Mouse (Mus musculus) v-Abl transformed pro-B cells (cell line): ENCODE measurements at regions not wholly inside any gene's neighbourhood (a gene's known extent, or its start where the extent isn't known, plus 50 kb on each side); places are given as distances from the start of the nearest gene placed in this dataset.

Experiments used
- in situ Hi-C, 2 experiments: fragments of 400-800 bp; cut with MboI; formaldehyde crosslinking; loops; one replicate each; pipeline ENCODE4 v1.15.1; 2025; ENCODE audit not compliant: unreplicated experiment in 2 of 2

- in situ Hi-C loops, result no loop called here
Measured at GRCm38 (mm10) chr14:33841821-33842220, 81.6 kb upstream of the Gdf10 start.

GRCm38 (mm10) chr14:33853499-33853898, 69.9 kb upstream of the Gdf10 start:
- in situ Hi-C loops, result no loop called here

GRCm38 (mm10) chr14:33854181-33854580, 69.2 kb upstream of the Gdf10 start:
- in situ Hi-C loops, result no loop called here

GRCm38 (mm10) chr14:33856992-33857391, 66.4 kb upstream of the Gdf10 start:
- in situ Hi-C loops, result no loop called here

GRCm38 (mm10) chr14:33864796-33865195, 58.6 kb upstream of the Gdf10 start:
- in situ Hi-C loops, result no loop called here

- in situ Hi-C loops, result no loop called here
Measured at GRCm38 (mm10) chr14:33865746-33866145, 57.6 kb upstream of the Gdf10 start.

GRCm38 (mm10) chr14:33867674-33868073, 55.7 kb upstream of the Gdf10 start:
- in situ Hi-C loops, result no loop called here
